Mouse (Mus musculus) limb, embryonic 15.5 days (tissue): ENCODE results near the gene Ahdc1. TPM values are rescaled to one million over a fixed set of nuclear protein-coding genes. Genes with fewer than 3 reads are reported as not detected.

Source experiments
- ATAC-seq: fragments of 200-750 bp; cut with Nextera tagmentation; 2 replicates; pipeline ENCODE4 v1.8.0; 2017; ENCODE audit warnings: low read depth, moderate TSS enrichment; ENCODE audit not compliant: insufficient number of reproducible peaks, low FRiP score, low TSS enrichment
- H3K27ac ChIP-seq: fragments of 300-500 bp; sonication (generic); 2 replicates; pipeline ENCODE4 v1.5.1; 2015; ENCODE audit warnings: moderate library complexity, mild to moderate bottlenecking, inconsistent platforms
- H3K27me3 ChIP-seq: fragments of 300-500 bp; sonication (generic); 2 replicates; pipeline ENCODE4 v1.6.1; 2015; ENCODE audit warnings: inconsistent platforms
- H3K36me3 ChIP-seq: fragments of 300-500 bp; sonication (generic); 2 replicates; pipeline ENCODE4 v1.6.1; 2015; ENCODE audit warnings: inconsistent platforms
- H3K4me1 ChIP-seq: fragments of 300-500 bp; sonication (generic); 2 replicates; pipeline ENCODE4 v1.6.1; 2015; ENCODE audit warnings: inconsistent platforms
- H3K4me2 ChIP-seq: fragments of 300-500 bp; sonication (generic); 2 replicates; pipeline ENCODE4 v1.6.1; 2015; ENCODE audit warnings: mild to moderate bottlenecking, inconsistent platforms
- H3K4me3 ChIP-seq: fragments of 300-500 bp; sonication (generic); 2 replicates; pipeline ENCODE4 v1.5.1; 2015; ENCODE audit warnings: mild to moderate bottlenecking, inconsistent platforms
- H3K9ac ChIP-seq: fragments of 300-500 bp; sonication (generic); 2 replicates; pipeline ENCODE4 v1.6.1; 2015; ENCODE audit warnings: inconsistent platforms
- H3K9me3 ChIP-seq: fragments of 300-500 bp; sonication (generic); 2 replicates; pipeline ENCODE4 v1.6.1; 2016; ENCODE audit warnings: inconsistent platforms
- WGBS: fragments of 180-500 bp; shearing (Covaris S2); methylation state at CpG from one replicate; pipeline ENCODE4 v1.1.7; 2015; 5-methylcytosine and 5-hydroxymethylcytosine counted together
- polyA plus RNA-seq: library from polyadenylated mRNA; unstranded; fragments of >200 nt; fragmentation: Nextera tagmentation; extraction: Ambion mirVana; gene quantifications from 2 replicates; pipeline ENCODE4 v1.2.1, GENCODE M21; 2015

Ahdc1 gene
- polyA plus RNA-seq, 1 experiment from 2014 or later, result 13.2 TPM

GRCm38 (mm10) chr4:133062286-133062685 lies 51.2 kb downstream of the Ahdc1 start:
- Histone ChIP-seq H3K9me3 (no peaks in the 10 kb centered on the region), H3K4me1 (peaks cover 34% of the 10 kb centered on the region), H3K9ac (no peak overlapping the region), H3K27me3 (no peaks in the 10 kb centered on the region), H3K4me2 (no peak overlapping the region), H3K4me3 (no peak overlapping the region), H3K27ac (no peak overlapping the region), H3K36me3 (peaks cover 84% of the 10 kb centered on the region)
- 93% methylated on average over 14 of the region's 14 CpGs for WGBS
- no peak for ATAC-seq

- ATAC-seq, result no peak
- WGBS, result 92% methylated on average over 18 of the region's 18 CpGs
- H3K27me3 ChIP-seq, result no peaks in the 10 kb centered on the region
- no peak overlapping the region for H3K4me2 ChIP-seq
- no peak overlapping the region for H3K9ac ChIP-seq
- H3K4me3 ChIP-seq, result no peak overlapping the region
- H3K9me3 ChIP-seq, result no peaks in the 10 kb centered on the region
- H3K4me1 ChIP-seq, result peaks cover 30% of the 10 kb centered on the region
- H3K36me3 ChIP-seq, result peaks cover 86% of the 10 kb centered on the region
- no peak overlapping the region for H3K27ac ChIP-seq
Measured at GRCm38 (mm10) chr4:133063203-133063602, 52.1 kb downstream of the Ahdc1 start.

GRCm38 (mm10) chr4:133063799-133064198 lies 52.7 kb downstream of the Ahdc1 start:
- no peaks in the 10 kb centered on the region for H3K27me3 ChIP-seq
- peaks cover 89% of the 10 kb centered on the region for H3K36me3 ChIP-seq
- peaks cover 28% of the 10 kb centered on the region for H3K4me1 ChIP-seq
- no peak for ATAC-seq
- 88% methylated on average over 13 of the region's 13 CpGs for WGBS
- no peak overlapping the region for H3K4me2 ChIP-seq
- H3K4me3 ChIP-seq, result no peak overlapping the region
- H3K27ac ChIP-seq, result no peak overlapping the region
- no peak overlapping the region for H3K9ac ChIP-seq
- no peaks in the 10 kb centered on the region for H3K9me3 ChIP-seq

GRCm38 (mm10) chr4:133064791-133065190 lies 53.7 kb downstream of the Ahdc1 start:
- no peaks in the 10 kb centered on the region for H3K27me3 ChIP-seq
- no peak overlapping the region for H3K4me2 ChIP-seq
- no peak for ATAC-seq
- no peaks in the 10 kb centered on the region for H3K9me3 ChIP-seq
- WGBS, result 92% methylated on average over 19 of the region's 19 CpGs
- H3K4me3 ChIP-seq, result no peak overlapping the region
- H3K4me1 ChIP-seq, result peaks cover 24% of the 10 kb centered on the region
- no peak overlapping the region for H3K27ac ChIP-seq
- peaks cover 91% of the 10 kb centered on the region for H3K36me3 ChIP-seq
- H3K9ac ChIP-seq, result no peak overlapping the region

GRCm38 (mm10) chr4:133065894-133066386 lies 54.9 kb downstream of the Ahdc1 start:
- H3K4me2 ChIP-seq, result no peak overlapping the region
- no peaks in the 10 kb centered on the region for H3K9me3 ChIP-seq
- no peaks in the 10 kb centered on the region for H3K27me3 ChIP-seq
- WGBS, result 94% methylated on average over 14 of the region's 14 CpGs
- peak overlapping the region; percentile 27; the same call in 1 of the 2 replicates for H3K27ac ChIP-seq
- H3K36me3 ChIP-seq, result peaks cover 92% of the 10 kb centered on the region
- no peak overlapping the region for H3K4me3 ChIP-seq
- H3K9ac ChIP-seq, result no peak overlapping the region
- ATAC-seq, result no peak
- peaks cover 24% of the 10 kb centered on the region for H3K4me1 ChIP-seq

GRCm38 (mm10) chr4:133068400-133069138 lies 57.5 kb downstream of the Ahdc1 start:
- Histone ChIP-seq H3K36me3 (peaks cover 90% of the 10 kb centered on the region), H3K4me1 (peaks cover 41% of the 10 kb centered on the region), H3K4me3 (no peak overlapping the region), H3K4me2 (no peak overlapping the region), H3K27ac (no peak overlapping the region), H3K9me3 (no peaks in the 10 kb centered on the region), H3K9ac (no peak overlapping the region), H3K27me3 (no peaks in the 10 kb centered on the region)
- WGBS, result 74% methylated on average over 12 of the region's 12 CpGs
- no peak for ATAC-seq

GRCm38 (mm10) chr4:133070388-133070787 lies 59.3 kb downstream of the Ahdc1 start:
- Histone ChIP-seq H3K9me3 (no peaks in the 10 kb centered on the region), H3K4me1 (peaks cover 59% of the 10 kb centered on the region), H3K9ac (no peak overlapping the region), H3K4me3 (no peak overlapping the region), H3K27me3 (no peaks in the 10 kb centered on the region), H3K36me3 (peaks cover 87% of the 10 kb centered on the region), H3K4me2 (no peak overlapping the region), H3K27ac (0 out of 2 replicates have a peak overlapping the region, but pooled peaks have one; percentile 22)
- ATAC-seq, result no peak
- WGBS, result 66% methylated on average over 3 of the region's 3 CpGs

GRCm38 (mm10) chr4:133070821-133071372 lies 59.8 kb downstream of the Ahdc1 start:
- peaks cover 60% of the 10 kb centered on the region for H3K4me1 ChIP-seq
- H3K4me3 ChIP-seq, result no peak overlapping the region
- H3K36me3 ChIP-seq, result peaks cover 87% of the 10 kb centered on the region
- H3K27me3 ChIP-seq, result no peaks in the 10 kb centered on the region
- no peaks in the 10 kb centered on the region for H3K9me3 ChIP-seq
- H3K4me2 ChIP-seq, result no peak overlapping the region
- no peak overlapping the region for H3K27ac ChIP-seq
- no peak overlapping the region for H3K9ac ChIP-seq
- WGBS, result 92% methylated on average over 5 of the region's 5 CpGs
- no peak for ATAC-seq

- H3K4me3 ChIP-seq, result no peak overlapping the region
- peaks cover 87% of the 10 kb centered on the region for H3K36me3 ChIP-seq
- H3K9me3 ChIP-seq, result no peaks in the 10 kb centered on the region
- no peak for ATAC-seq
- no peaks in the 10 kb centered on the region for H3K27me3 ChIP-seq
- peak overlapping the region; percentile 3 for H3K27ac ChIP-seq
- no peak overlapping the region for H3K9ac ChIP-seq
- WGBS, result 50% methylated on average over 8 of the region's 8 CpGs
- no peak overlapping the region for H3K4me2 ChIP-seq
- peaks cover 56% of the 10 kb centered on the region for H3K4me1 ChIP-seq
Measured at GRCm38 (mm10) chr4:133073192-133073591, 62.1 kb downstream of the Ahdc1 start.

- ATAC-seq, result peak; percentile 65; the same call in 1 of the 2 replicates
- H3K4me2 ChIP-seq, result no peak overlapping the region
- H3K27ac ChIP-seq, result peak overlapping the region; percentile 81
- H3K9ac ChIP-seq, result no peak overlapping the region
- H3K36me3 ChIP-seq, result peaks cover 90% of the 10 kb centered on the region
- no peaks in the 10 kb centered on the region for H3K27me3 ChIP-seq
- no peaks in the 10 kb centered on the region for H3K9me3 ChIP-seq
- peaks cover 57% of the 10 kb centered on the region for H3K4me1 ChIP-seq
- WGBS, result 31% methylated on average over 9 of the region's 9 CpGs
- H3K4me3 ChIP-seq, result no peak overlapping the region
Measured at GRCm38 (mm10) chr4:133074070-133074819, 63.2 kb downstream of the Ahdc1 start.

- no peak for ATAC-seq
- Histone ChIP-seq H3K27me3 (no peaks in the 10 kb centered on the region), H3K36me3 (peaks cover 90% of the 10 kb centered on the region), H3K4me2 (no peak overlapping the region), H3K4me1 (peaks cover 52% of the 10 kb centered on the region), H3K9ac (no peak overlapping the region), H3K4me3 (no peak overlapping the region), H3K27ac (peak overlapping the region; percentile 81), H3K9me3 (no peaks in the 10 kb centered on the region)
- 68% methylated on average over 8 of the region's 8 CpGs for WGBS
Measured at GRCm38 (mm10) chr4:133074894-133075572, 64.0 kb downstream of the Ahdc1 start.
